Mouse (Mus musculus): ENCODE data around the gene Rptor. TPM values are rescaled to one million over a fixed set of nuclear protein-coding genes. Genes with fewer than 3 reads are reported as not detected.

Gene Rptor
- polyA plus RNA-seq, 1 experiment from 2014 or later = 7.1 TPM

DNA sequence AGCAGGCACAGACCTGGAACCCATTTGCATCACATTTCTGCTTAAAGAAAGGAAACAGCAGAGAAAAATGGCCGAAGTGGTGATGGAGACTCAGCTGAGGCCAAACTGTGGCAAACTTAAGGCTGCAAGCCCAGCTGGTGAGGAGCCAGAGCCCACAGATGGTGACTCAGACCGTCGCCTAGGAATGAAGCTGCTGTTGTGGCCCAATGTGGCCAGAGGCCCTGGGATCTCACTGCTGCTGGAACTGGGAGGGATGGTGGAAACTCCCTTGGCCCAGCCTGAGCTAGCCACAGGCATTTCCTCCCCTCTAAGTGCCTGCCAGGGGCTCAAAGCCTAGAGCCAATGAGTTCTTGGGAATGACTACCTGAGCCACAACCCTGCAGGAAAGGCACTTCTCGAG lies 330.4 kb downstream of the Rptor start:
- ATAC-seq (replicated peaks; ENCODE audit: low FRiP score, low read depth) (no peak), DNase-seq (ENCODE audit: low spot score) (no peak)
- no peak overlapping the region for H3K4me3 ChIP-seq (replicated peaks; ENCODE audit: low read depth, low read length)
- H3K4me2 ChIP-seq (ENCODE audit: low read length) = no peak overlapping the region
- H3K27me3 ChIP-seq (ENCODE audit: insufficient read depth, low read length) = no peaks in the 10 kb centered on the region
- H3K27ac ChIP-seq = no peak overlapping the region
- H3K36me3 ChIP-seq (ENCODE audit: insufficient read depth, low read length) = no peaks in the 10 kb centered on the region
- TF ChIP-seq CTCF (IDR thresholded peaks at IDR 0.05; ENCODE audit: low read depth) = no peak
- no peaks in the 10 kb centered on the region for H3K9me3 ChIP-seq (replicated peaks; ENCODE audit: low read length)
- WGBS = 70% methylated on average over 4 of the region's 4 CpGs
- H3K4me1 ChIP-seq (replicated peaks; ENCODE audit: insufficient read depth, low read length) = peaks cover 14% of the 10 kb centered on the region
- no peak overlapping the region for H3K9ac ChIP-seq (ENCODE audit: low read depth, low read length)

DNA sequence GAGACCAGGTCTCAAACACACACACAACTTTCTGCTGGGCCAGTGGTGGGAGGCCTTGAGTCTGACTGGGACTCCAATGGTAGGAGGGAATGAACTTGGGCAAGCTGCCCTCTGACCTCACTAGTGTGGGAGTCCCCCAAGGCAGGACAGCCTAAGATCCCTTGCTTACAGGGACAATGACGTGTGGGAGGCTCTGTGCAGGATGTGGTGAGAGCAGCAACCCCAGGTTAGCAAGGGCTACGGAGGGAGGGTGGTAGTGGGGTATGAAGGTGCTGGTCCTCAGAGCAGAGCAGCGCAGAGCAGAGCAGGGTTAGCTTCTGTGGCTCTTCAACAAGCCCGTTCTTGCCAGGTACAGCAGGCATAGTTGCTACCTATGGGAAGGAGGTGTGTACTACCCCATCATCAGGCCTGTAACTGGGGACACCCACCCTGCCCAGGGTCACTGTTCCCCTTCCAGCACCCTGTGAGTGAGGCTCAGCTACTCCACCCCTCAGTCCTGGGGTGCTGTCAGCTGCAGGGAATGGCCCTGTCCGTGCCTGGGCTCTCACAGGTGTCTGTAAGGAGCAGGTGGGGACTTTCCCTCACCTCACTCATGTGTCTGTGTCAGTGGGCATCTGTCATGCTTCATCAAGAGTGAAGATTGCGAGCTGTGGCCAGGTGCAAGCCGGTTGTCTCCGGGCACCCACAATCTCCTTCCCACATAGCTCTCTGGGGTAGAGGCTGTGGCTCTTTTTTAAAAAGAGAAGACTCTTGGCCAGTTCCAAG lies 331.3 kb downstream of the Rptor start:
- no peak overlapping the region for H3K4me3 ChIP-seq (replicated peaks; ENCODE audit: low read depth, low read length)
- 56% methylated on average over 8 of the region's 8 CpGs for WGBS
- H3K9ac ChIP-seq (ENCODE audit: low read depth, low read length) = no peak overlapping the region
- no peaks in the 10 kb centered on the region for H3K27me3 ChIP-seq (ENCODE audit: insufficient read depth, low read length)
- no peaks in the 10 kb centered on the region for H3K9me3 ChIP-seq (replicated peaks; ENCODE audit: low read length)
- H3K36me3 ChIP-seq (ENCODE audit: insufficient read depth, low read length) = no peaks in the 10 kb centered on the region
- no peak overlapping the region for H3K4me2 ChIP-seq (ENCODE audit: low read length)
- no peak overlapping the region for H3K27ac ChIP-seq
- peaks cover 23% of the 10 kb centered on the region for H3K4me1 ChIP-seq (replicated peaks; ENCODE audit: insufficient read depth, low read length)
- no peak for TF ChIP-seq CTCF (IDR thresholded peaks at IDR 0.05; ENCODE audit: low read depth)
- ATAC-seq (replicated peaks; ENCODE audit: low FRiP score, low read depth) (no peak), DNase-seq (ENCODE audit: low spot score) (no peak)

DNA sequence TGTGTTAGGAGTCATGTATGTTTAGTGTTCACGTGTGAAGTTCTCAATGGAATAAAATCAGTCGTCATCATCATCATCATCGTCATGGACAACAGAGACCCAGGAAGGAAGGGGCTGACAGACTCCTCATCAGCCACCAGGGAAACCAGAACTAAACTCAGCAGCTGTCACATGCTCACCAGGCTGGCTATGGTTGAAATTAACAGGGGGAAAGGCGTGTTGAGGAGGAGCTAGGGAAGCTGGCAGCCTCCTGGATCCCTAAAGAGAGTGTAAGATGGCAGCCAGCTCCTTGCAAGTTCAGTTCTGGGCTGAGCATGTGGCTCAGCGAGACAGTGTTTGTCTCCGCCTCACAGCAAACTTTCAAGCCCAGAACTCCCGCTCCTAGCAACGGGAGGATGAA lies 332.1 kb downstream of the Rptor start:
- H3K4me3 ChIP-seq (replicated peaks; ENCODE audit: low read depth, low read length) = no peak overlapping the region
- no peaks in the 10 kb centered on the region for H3K9me3 ChIP-seq (replicated peaks; ENCODE audit: low read length)
- H3K4me2 ChIP-seq (ENCODE audit: low read length) = no peak overlapping the region
- ATAC-seq (replicated peaks; ENCODE audit: low FRiP score, low read depth) (no peak), DNase-seq (ENCODE audit: low spot score) (no peak)
- peaks cover 30% of the 10 kb centered on the region for H3K4me1 ChIP-seq (replicated peaks; ENCODE audit: insufficient read depth, low read length)
- no peak overlapping the region for H3K27ac ChIP-seq
- no peaks in the 10 kb centered on the region for H3K36me3 ChIP-seq (ENCODE audit: insufficient read depth, low read length)
- 82% methylated on average over 8 of the region's 8 CpGs for WGBS
- TF ChIP-seq CTCF (IDR thresholded peaks at IDR 0.05; ENCODE audit: low read depth) = no peak
- no peaks in the 10 kb centered on the region for H3K27me3 ChIP-seq (ENCODE audit: insufficient read depth, low read length)
- H3K9ac ChIP-seq (ENCODE audit: low read depth, low read length) = no peak overlapping the region

- Histone ChIP-seq H3K4me3 (replicated peaks; ENCODE audit: low read depth, low read length) (no peak overlapping the region), H3K27me3 (ENCODE audit: insufficient read depth, low read length) (no peaks in the 10 kb centered on the region), H3K4me1 (replicated peaks; ENCODE audit: insufficient read depth, low read length) (peaks cover 37% of the 10 kb centered on the region), H3K4me2 (ENCODE audit: low read length) (no peak overlapping the region), H3K27ac (no peak overlapping the region), H3K9me3 (replicated peaks; ENCODE audit: low read length) (no peaks in the 10 kb centered on the region), H3K9ac (ENCODE audit: low read depth, low read length) (no peak overlapping the region), H3K36me3 (ENCODE audit: insufficient read depth, low read length) (no peaks in the 10 kb centered on the region)
- ATAC-seq (replicated peaks; ENCODE audit: low FRiP score, low read depth) (no peak), DNase-seq (ENCODE audit: low spot score) (peak; percentile 77)
- peak; percentile 90 for TF ChIP-seq CTCF (IDR thresholded peaks at IDR 0.05; ENCODE audit: low read depth)
- WGBS = 35% methylated on average over 6 of the region's 6 CpGs
Observed at GRCm38 (mm10) chr11:119935457-119935856, 332.8 kb downstream of the Rptor start.

GRCm38 (mm10) chr11:119936456-119936855 lies 333.8 kb downstream of the Rptor start:
- Histone ChIP-seq H3K9me3 (replicated peaks; ENCODE audit: low read length) (no peaks in the 10 kb centered on the region), H3K4me1 (replicated peaks; ENCODE audit: insufficient read depth, low read length) (peaks cover 43% of the 10 kb centered on the region), H3K36me3 (ENCODE audit: insufficient read depth, low read length) (no peaks in the 10 kb centered on the region), H3K4me3 (replicated peaks; ENCODE audit: low read depth, low read length) (no peak overlapping the region), H3K9ac (ENCODE audit: low read depth, low read length) (no peak overlapping the region), H3K27me3 (ENCODE audit: insufficient read depth, low read length) (no peaks in the 10 kb centered on the region), H3K27ac (peak overlapping the region; percentile 21; the same call in 1 of the 2 replicates), H3K4me2 (ENCODE audit: low read length) (no peak overlapping the region)
- DNase-seq (ENCODE audit: low spot score) (no peak), ATAC-seq (replicated peaks; ENCODE audit: low FRiP score, low read depth) (no peak)
- 81% methylated on average over 2 of the region's 2 CpGs for WGBS
- TF ChIP-seq CTCF (IDR thresholded peaks at IDR 0.05; ENCODE audit: low read depth) = no peak

DNA sequence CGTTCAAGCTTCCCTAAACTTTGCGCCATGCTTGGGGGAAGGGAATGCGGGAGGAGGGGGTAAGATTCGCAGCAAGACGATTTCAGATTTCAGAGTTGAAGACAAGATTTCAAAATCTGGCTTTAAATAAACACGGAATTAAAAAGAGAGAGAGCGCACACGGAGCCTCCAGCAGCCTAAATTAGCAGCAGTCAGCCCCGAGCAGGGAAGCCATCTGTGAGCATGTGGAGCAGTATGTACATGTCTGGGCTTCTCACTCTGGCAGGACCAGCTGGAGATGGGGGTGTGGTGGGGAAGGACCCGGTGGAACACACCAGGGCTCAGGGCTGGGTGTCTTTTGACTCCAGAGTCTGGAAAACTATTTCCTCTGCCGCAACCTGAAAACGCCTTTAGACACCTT lies 334.5 kb downstream of the Rptor start:
- ATAC-seq (replicated peaks; ENCODE audit: low FRiP score, low read depth) (no peak), DNase-seq (ENCODE audit: low spot score) (no peak)
- TF ChIP-seq CTCF (IDR thresholded peaks at IDR 0.05; ENCODE audit: low read depth) = no peak
- no peak overlapping the region for H3K9ac ChIP-seq (ENCODE audit: low read depth, low read length)
- no peak overlapping the region for H3K4me3 ChIP-seq (replicated peaks; ENCODE audit: low read depth, low read length)
- 66% methylated on average over 12 of the region's 12 CpGs for WGBS
- H3K4me2 ChIP-seq (ENCODE audit: low read length) = no peak overlapping the region
- no peaks in the 10 kb centered on the region for H3K27me3 ChIP-seq (ENCODE audit: insufficient read depth, low read length)
- H3K9me3 ChIP-seq (replicated peaks; ENCODE audit: low read length) = no peaks in the 10 kb centered on the region
- peaks cover 45% of the 10 kb centered on the region for H3K4me1 ChIP-seq (replicated peaks; ENCODE audit: insufficient read depth, low read length)
- H3K36me3 ChIP-seq (ENCODE audit: insufficient read depth, low read length) = no peaks in the 10 kb centered on the region
- H3K27ac ChIP-seq = peak overlapping the region; percentile 92; the same call in 1 of the 2 replicates

All from kidney, postnatal 0 days (tissue).